Mouse (Mus musculus) kidney, postnatal 0 days (tissue): ENCODE measurements around the gene Fadd. TPM values are rescaled to one million over a fixed set of nuclear protein-coding genes. Genes with fewer than 3 reads are reported as not detected.

Source experiments
- ATAC-seq: fragments of 200-750 bp; cut with Nextera tagmentation; replicated peaks from 2 replicates; pipeline ENCODE4 v1.8.0; 2017; ENCODE audit warnings: low read depth, moderate number of reproducible peaks, moderate TSS enrichment, moderate library complexity; ENCODE audit not compliant: low FRiP score
- DNase-seq: peaks from one replicate; pipeline ENCODE4 v3.0.0-alpha.2; 2016; ENCODE audit warnings: low spot score
- H3K27ac ChIP-seq: fragments of 300-500 bp; sonication (generic); 2 replicates; pipeline ENCODE4 v1.5.1; 2014; ENCODE audit warnings: mild to moderate bottlenecking
- H3K27me3 ChIP-seq: fragments of 300-500 bp; sonication (generic); 2 replicates; pipeline ENCODE4 v1.6.1; 2014; ENCODE audit warnings: low read length, mixed read lengths; ENCODE audit not compliant: insufficient read depth
- H3K36me3 ChIP-seq: fragments of 300-500 bp; sonication (generic); 2 replicates; pipeline ENCODE4 v1.6.1; 2014; ENCODE audit warnings: low read length, mixed read lengths; ENCODE audit not compliant: insufficient read depth
- H3K4me1 ChIP-seq: fragments of 300-500 bp; sonication (generic); replicated peaks from 2 replicates; pipeline ENCODE4 v1.6.1; 2014; ENCODE audit warnings: antibody characterized with exemption, low read length, mixed read lengths; ENCODE audit not compliant: insufficient read depth
- H3K4me2 ChIP-seq: fragments of 300-500 bp; sonication (generic); 2 replicates; pipeline ENCODE4 v1.6.1; 2014; ENCODE audit warnings: mild to moderate bottlenecking, low read length, moderate library complexity, mixed read lengths
- H3K4me3 ChIP-seq: fragments of 300-500 bp; sonication (generic); replicated peaks from 2 replicates; pipeline ENCODE4 v1.5.1; 2014; ENCODE audit warnings: low read depth, low read length
- H3K9ac ChIP-seq: fragments of 300-500 bp; sonication (generic); 2 replicates; pipeline ENCODE4 v1.6.1; 2014; ENCODE audit warnings: low read depth, low read length
- H3K9me3 ChIP-seq: fragments of 300-500 bp; sonication (generic); replicated peaks from 2 replicates; pipeline ENCODE4 v1.6.1; 2016; ENCODE audit warnings: low read length, inconsistent platforms, mixed read lengths
- CTCF ChIP-seq: IDR thresholded peaks from 2 replicates; pipeline ENCODE4 v1.5.1; 2016; ENCODE audit warnings: antibody characterized with exemption, low read depth, mild to moderate bottlenecking, moderate library complexity
- WGBS: fragments of 180-500 bp; shearing (Covaris S2); extraction: QIAGEN DNeasy Blood & Tissue Kit; methylation state at CpG from one replicate; pipeline ENCODE4 v1.1.7; 2014; 5-methylcytosine and 5-hydroxymethylcytosine counted together
- polyA plus RNA-seq: library from polyadenylated mRNA; unstranded; fragments of >200 nt; fragmentation: Nextera tagmentation; extraction: Ambion mirVana; gene quantifications from 2 replicates; pipeline ENCODE4 v1.2.1, GENCODE M21; 2015

Fadd gene
- polyA plus RNA-seq, 1 experiment from 2014 or later = 12.6 TPM

- no peak for DNase-seq
- Histone ChIP-seq H3K36me3 (0 out of 2 replicates have a peak, but pooled peaks cover 2% of the 10 kb centered on the region), H3K9ac (no peak overlapping the region), H3K4me3 (no peak overlapping the region), H3K27me3 (no peaks in the 10 kb centered on the region), H3K27ac (no peak overlapping the region), H3K4me1 (no peaks in the 10 kb centered on the region), H3K4me2 (no peak overlapping the region), H3K9me3 (no peaks in the 10 kb centered on the region)
- WGBS = 63% methylated on average over 22 of the region's 22 CpGs
- TF ChIP-seq CTCF = no peak
- ATAC-seq = no peak
Measured at GRCm38 (mm10) chr7:144620721-144621681, 38.7 kb upstream of the Fadd start.

GRCm38 (mm10) chr7:144620315-144620714 lies 38.1 kb upstream of the Fadd start:
- no peak overlapping the region for H3K4me2 ChIP-seq
- no peak overlapping the region for H3K4me3 ChIP-seq
- H3K9ac ChIP-seq = no peak overlapping the region
- DNase-seq (no peak), ATAC-seq (no peak)
- no peak for TF ChIP-seq CTCF
- no peak overlapping the region for H3K27ac ChIP-seq
- no peaks in the 10 kb centered on the region for H3K27me3 ChIP-seq
- no peaks in the 10 kb centered on the region for H3K9me3 ChIP-seq
- H3K4me1 ChIP-seq = no peaks in the 10 kb centered on the region
- H3K36me3 ChIP-seq = 0 out of 2 replicates have a peak, but pooled peaks cover 2% of the 10 kb centered on the region

- Histone ChIP-seq H3K9ac (no peak overlapping the region), H3K9me3 (no peaks in the 10 kb centered on the region), H3K27me3 (no peaks in the 10 kb centered on the region), H3K4me3 (no peak overlapping the region), H3K4me2 (no peak overlapping the region), H3K36me3 (0 out of 2 replicates have a peak, but pooled peaks cover 2% of the 10 kb centered on the region), H3K4me1 (no peaks in the 10 kb centered on the region), H3K27ac (no peak overlapping the region)
- no peak for TF ChIP-seq CTCF
- ATAC-seq (no peak), DNase-seq (no peak)
- 61% methylated on average over 6 of the region's 6 CpGs for WGBS
Measured at GRCm38 (mm10) chr7:144615343-144615742, 33.1 kb upstream of the Fadd start.

- Histone ChIP-seq H3K4me1 (no peaks in the 10 kb centered on the region), H3K36me3 (no peaks in the 10 kb centered on the region), H3K27ac (no peak overlapping the region), H3K9me3 (no peaks in the 10 kb centered on the region), H3K27me3 (no peaks in the 10 kb centered on the region), H3K9ac (no peak overlapping the region), H3K4me2 (no peak overlapping the region), H3K4me3 (no peak overlapping the region)
- WGBS = 84% methylated on average over 4 of the region's 4 CpGs
- TF ChIP-seq CTCF = no peak
- ATAC-seq = no peak
- DNase-seq = no peak
Measured at GRCm38 (mm10) chr7:144612829-144613228, 30.6 kb upstream of the Fadd start.

GRCm38 (mm10) chr7:144612351-144612750 lies 30.1 kb upstream of the Fadd start:
- Histone ChIP-seq H3K36me3 (no peaks in the 10 kb centered on the region), H3K27ac (no peak overlapping the region), H3K9ac (no peak overlapping the region), H3K4me3 (no peak overlapping the region), H3K4me1 (no peaks in the 10 kb centered on the region), H3K4me2 (no peak overlapping the region), H3K27me3 (no peaks in the 10 kb centered on the region), H3K9me3 (no peaks in the 10 kb centered on the region)
- ATAC-seq (no peak), DNase-seq (no peak)
- WGBS = 67% methylated on average over 4 of the region's 4 CpGs
- no peak for TF ChIP-seq CTCF

GRCm38 (mm10) chr7:144611595-144611994 lies 29.3 kb upstream of the Fadd start:
- no peak for DNase-seq
- Histone ChIP-seq H3K9ac (no peak overlapping the region), H3K27ac (no peak overlapping the region), H3K27me3 (no peaks in the 10 kb centered on the region), H3K36me3 (no peaks in the 10 kb centered on the region; the same call in 1 of the 2 replicates), H3K4me1 (no peaks in the 10 kb centered on the region), H3K4me2 (no peak overlapping the region), H3K4me3 (no peak overlapping the region), H3K9me3 (no peaks in the 10 kb centered on the region)
- no peak for ATAC-seq
- 91% methylated on average over 16 of the region's 16 CpGs for WGBS
- no peak for TF ChIP-seq CTCF
